Mouse (Mus musculus): Measurements from ENCODE around the gene Gpr61. TPM values are rescaled to one million over a fixed set of nuclear protein-coding genes. Genes with fewer than 3 reads are reported as not detected.

The Gpr61 gene
- total RNA-seq, 2 experiments from 2014 or later = not detected

DNA sequence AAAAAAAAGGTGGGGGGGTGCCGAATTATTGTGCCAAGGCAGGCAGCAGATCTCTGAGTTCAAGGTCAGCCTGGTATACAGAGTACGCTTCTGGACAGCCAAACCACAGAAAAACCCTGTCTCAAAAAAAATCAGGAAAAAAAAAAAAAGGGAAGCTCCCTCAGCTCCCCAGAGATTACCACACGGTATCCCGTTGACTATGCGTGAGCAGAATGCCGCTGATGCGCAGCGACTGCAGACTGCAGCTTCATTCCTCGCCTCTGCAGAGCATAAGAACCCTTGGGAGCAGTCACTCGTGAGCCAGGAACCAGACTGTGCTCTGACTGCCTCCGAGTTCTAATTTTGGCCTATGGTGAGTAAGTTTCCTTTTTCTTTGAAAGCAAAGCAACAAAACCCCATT lies 20.0 kb downstream of the Gpr61 start:
- ATAC-seq (replicated peaks; ENCODE audit: low FRiP score, low TSS enrichment, poor library complexity, severe bottlenecking) = no peak

DNA sequence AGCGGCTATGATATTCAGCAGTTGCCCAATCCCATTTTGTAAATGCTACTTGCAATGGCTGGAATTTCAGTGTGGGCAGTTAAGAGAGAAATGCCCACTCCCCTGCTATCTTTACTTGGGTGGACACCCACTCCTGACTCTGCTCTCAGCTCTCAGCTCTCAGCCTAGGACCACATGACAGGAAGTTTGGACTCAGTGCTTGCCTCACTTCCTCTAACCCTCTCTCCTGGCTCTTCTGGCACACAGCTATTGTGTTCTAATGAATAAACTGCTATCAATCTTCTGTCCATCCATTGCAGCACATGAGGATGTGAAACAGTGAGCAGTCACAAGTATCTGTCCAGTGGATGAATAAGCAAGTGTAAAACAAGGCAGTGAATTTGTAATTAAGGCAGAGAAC lies 22.2 kb downstream of the Gpr61 start:
- no peak for ATAC-seq (replicated peaks; ENCODE audit: low FRiP score, low TSS enrichment, poor library complexity, severe bottlenecking)

DNA sequence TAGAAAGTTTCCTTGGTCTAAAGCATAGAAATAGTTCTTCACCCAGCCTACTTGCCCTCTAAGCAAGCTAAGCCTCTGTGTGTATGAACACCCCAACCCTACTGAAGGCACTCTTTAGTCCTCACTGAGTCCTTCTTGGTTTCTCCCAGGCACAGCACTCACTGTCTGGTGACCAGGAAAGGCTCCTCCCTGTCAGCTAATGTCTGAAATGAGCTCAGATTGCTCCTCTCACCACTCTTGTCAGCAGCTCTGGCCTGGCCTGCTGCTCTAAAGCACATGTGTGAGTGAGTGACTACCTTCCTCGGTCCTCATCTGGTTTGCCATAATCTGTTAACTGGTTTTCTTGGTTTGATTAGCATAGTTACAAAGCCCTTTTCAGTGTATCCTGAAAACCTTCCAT lies 22.9 kb downstream of the Gpr61 start:
- no peak for ATAC-seq (replicated peaks; ENCODE audit: low FRiP score, low TSS enrichment, poor library complexity, severe bottlenecking)

GRCm38 (mm10) chr3:108131216-108131615 lies 23.5 kb downstream of the Gpr61 start:
- ATAC-seq (replicated peaks; ENCODE audit: low FRiP score, low TSS enrichment, poor library complexity, severe bottlenecking) = no peak

GRCm38 (mm10) chr3:108129804-108130203 lies 24.9 kb downstream of the Gpr61 start:
- peak; percentile 80 for ATAC-seq (replicated peaks; ENCODE audit: low FRiP score, low TSS enrichment, poor library complexity, severe bottlenecking)

- peak; percentile 41 for ATAC-seq (replicated peaks; ENCODE audit: low FRiP score, low TSS enrichment, poor library complexity, severe bottlenecking)
Measured at GRCm38 (mm10) chr3:108129367-108129766, 25.3 kb downstream of the Gpr61 start.

DNA sequence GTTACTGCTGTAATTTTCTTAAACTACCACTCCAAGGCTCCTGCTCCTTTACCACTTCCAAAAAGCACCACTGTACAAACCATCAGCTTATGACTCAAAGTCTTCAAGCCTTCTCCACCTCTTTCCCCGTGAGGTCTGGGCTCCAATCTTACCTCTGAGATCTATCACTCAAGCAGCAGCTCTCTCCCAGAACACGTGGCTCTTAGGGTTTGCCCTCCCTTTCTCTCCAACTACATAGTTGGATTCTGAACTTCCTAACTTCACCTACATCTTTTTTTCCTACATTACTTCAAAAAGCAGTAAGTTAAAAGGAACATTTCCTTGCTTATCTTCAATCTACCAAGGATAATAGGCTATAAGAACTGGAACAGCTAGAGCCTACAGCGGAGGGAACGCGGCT lies 26.2 kb downstream of the Gpr61 start:
- ATAC-seq (replicated peaks; ENCODE audit: low FRiP score, low TSS enrichment, poor library complexity, severe bottlenecking) = no peak

DNA sequence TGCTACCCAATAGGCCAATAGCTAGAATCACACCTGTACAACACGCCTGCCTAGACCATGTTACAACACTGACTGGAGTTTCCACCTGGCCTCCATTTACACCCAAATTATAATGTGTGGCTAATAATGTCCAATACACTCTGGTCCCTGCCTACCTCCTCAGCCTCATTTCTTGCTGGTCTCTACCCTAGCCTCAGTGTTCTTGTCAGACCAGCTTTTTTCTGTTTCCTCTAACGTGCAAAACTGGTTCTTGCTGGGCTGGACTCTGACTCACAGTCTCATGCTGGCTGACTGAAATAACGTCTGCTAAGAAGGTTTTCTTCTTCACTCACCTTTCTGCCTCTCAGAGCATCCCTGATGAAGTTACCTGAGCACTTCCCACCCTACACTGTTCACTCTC lies 28.4 kb downstream of the Gpr61 start:
- ATAC-seq (replicated peaks; ENCODE audit: low FRiP score, low TSS enrichment, poor library complexity, severe bottlenecking) = no peak

- no peak for ATAC-seq (replicated peaks; ENCODE audit: low FRiP score, low TSS enrichment, poor library complexity, severe bottlenecking)
Measured at GRCm38 (mm10) chr3:108124131-108124530, 30.6 kb downstream of the Gpr61 start.

DNA sequence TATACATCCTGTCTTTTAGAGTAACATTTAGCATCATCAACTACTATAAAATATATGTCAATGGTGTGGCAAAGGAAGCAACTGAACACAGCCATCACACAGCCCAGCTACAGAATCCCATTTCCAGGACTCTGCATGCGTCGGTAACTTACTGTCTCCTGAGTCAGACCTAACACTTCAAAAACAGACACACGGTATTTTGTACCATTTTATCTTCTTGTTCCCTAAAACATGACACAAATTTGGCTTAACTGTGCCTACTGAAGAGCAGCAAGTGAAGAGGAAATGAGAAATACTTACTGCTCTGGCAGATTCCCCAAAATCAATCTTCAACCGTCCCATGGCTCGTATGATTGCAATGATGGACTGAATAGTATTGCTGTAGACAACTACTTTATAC lies 31.4 kb downstream of the Gpr61 start:
- ATAC-seq (replicated peaks; ENCODE audit: low FRiP score, low TSS enrichment, poor library complexity, severe bottlenecking) = no peak

GRCm38 (mm10) chr3:108121101-108121500 lies 33.6 kb downstream of the Gpr61 start:
- ATAC-seq (replicated peaks; ENCODE audit: low FRiP score, low TSS enrichment, poor library complexity, severe bottlenecking) = no peak

GRCm38 (mm10) chr3:108117465-108117864 lies 37.2 kb downstream of the Gpr61 start:
- no peak for ATAC-seq (replicated peaks; ENCODE audit: low FRiP score, low TSS enrichment, poor library complexity, severe bottlenecking)

DNA sequence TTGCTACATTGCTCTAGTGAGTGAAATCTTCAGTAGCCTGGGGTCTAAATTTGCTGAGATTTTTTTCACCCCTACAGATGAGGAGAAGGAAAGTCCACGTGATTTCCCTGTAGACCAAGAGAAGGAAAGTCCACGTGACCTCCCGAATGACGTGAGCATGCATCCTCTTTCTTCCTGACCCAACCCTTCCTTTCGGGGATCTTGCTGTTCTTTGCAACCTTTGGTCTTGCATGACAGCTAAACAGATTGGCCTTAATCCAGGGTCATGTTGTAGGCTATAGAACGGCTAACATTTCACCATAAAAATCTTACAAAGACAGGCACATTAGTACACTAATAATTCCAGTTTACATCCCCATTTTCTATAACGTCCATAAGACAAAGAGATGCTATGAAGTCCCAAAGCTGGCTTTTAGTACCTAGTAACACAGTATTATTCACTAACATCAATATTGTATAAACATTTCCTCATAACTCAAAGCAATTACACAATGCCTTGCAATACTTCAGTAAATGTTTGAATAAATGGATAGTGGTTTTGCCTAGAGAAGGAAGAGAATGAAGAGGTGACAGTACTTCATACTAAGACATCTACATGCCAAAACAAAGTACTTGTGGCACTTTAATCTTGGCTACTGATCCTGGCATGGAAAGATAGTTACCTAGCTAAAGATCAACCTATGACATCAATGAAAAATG lies 40.9 kb downstream of the Gpr61 start:
- ATAC-seq (replicated peaks; ENCODE audit: low FRiP score, low TSS enrichment, poor library complexity, severe bottlenecking) = no peak

- ATAC-seq (replicated peaks; ENCODE audit: low FRiP score, low TSS enrichment, poor library complexity, severe bottlenecking) = peak; percentile 78
Measured at GRCm38 (mm10) chr3:108112666-108113065, 42.0 kb downstream of the Gpr61 start.

- ATAC-seq (replicated peaks; ENCODE audit: low FRiP score, low TSS enrichment, poor library complexity, severe bottlenecking) = no peak
Measured at GRCm38 (mm10) chr3:108112246-108112645, 42.4 kb downstream of the Gpr61 start.

DNA sequence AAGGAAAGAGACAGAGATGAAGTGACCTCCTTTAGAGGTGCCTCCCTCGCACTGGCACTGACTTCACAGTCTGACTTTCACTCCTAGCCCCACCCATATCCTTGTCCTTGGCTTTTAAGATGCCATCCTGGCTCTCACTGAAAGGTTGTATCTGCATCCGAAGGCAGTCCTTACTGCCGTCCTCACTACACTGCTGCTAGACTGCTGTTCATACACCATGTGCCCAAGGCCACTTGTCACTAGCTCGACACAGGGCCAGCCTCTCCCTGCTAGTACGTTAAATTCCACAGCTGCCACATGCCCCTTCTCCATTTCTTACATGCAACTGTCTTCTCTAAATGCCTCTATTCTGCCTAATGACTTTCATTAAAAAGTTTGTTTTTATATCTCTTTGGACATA lies 43.4 kb downstream of the Gpr61 start:
- ATAC-seq (replicated peaks; ENCODE audit: low FRiP score, low TSS enrichment, poor library complexity, severe bottlenecking) = no peak

DNA sequence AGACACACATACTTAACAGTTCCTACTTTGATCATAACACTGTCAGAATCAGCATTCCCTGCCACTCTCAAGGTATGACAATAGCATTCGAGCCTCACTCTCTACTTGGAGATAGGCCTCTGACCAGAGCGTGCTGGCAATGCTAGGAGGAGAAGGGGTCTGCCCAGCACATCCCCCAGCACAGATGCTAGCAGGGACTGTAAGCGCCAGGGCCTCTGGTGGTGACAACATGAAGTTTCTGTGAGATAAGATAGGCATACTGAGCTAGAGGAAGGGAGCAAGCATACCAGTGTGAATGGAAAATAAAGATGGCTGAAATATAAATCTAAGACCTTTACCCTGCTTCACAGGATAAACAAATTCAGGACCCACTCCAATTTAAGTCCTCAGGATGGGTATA lies 49.4 kb downstream of the Gpr61 start:
- ATAC-seq (replicated peaks; ENCODE audit: low FRiP score, low TSS enrichment, poor library complexity, severe bottlenecking) = peak; percentile 81

GRCm38 (mm10) chr3:108102075-108102474 lies 52.6 kb downstream of the Gpr61 start:
- ATAC-seq (replicated peaks; ENCODE audit: low FRiP score, low TSS enrichment, poor library complexity, severe bottlenecking) = no peak

DNA sequence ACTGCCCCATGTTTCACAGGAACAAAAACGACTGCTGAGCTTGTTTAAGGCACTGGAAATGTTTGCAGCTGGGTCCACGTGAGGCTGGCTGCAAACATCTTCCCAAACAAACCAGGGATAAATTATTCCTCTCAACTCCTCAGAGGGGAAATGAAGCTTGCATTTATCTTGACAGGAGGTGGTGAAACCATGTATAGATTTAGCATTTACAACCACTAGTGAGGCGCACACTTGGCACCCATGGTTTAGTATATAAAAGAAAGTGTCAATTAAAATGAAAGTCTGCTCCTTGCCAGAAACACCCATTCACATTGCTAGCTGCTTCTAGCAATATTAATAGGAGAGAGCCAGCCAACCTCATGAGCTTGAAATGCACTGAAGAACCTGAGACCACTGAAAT lies 53.1 kb downstream of the Gpr61 start:
- no peak for ATAC-seq (replicated peaks; ENCODE audit: low FRiP score, low TSS enrichment, poor library complexity, severe bottlenecking)

All from megakaryocyte-erythroid progenitor cell, adult 5-6 weeks (primary cell).